Mouse (Mus musculus): ENCODE data around the gene Chil4.

Chil4 gene

DNA sequence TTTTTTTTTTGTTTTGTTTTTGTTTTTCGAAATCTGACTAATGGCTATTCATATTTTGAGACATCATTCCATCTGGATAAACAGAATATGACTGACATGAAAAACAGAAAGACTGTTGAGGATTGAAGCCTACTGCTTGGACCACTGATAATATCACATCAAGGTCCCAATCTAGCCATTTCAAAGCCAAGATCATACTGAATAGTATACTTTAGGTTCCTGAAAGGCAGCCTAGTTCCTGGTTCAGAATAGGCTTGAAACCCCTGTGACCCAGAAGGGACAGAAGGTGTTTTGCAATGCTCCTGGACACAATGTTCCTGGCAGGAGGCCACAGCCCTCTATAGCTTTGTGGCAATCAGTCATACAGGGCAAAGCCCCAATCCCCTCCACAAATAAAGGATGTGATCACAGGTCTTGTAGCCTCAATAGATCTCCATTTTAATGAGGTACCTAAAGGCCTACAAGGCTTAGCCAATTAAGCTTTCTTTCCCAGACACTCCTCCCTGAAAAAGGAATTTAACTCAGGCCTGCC, 48.7 kb downstream of the Chil4 start:
- DNase-seq (ENCODE audit: extremely low read depth, low read depth, low spot score): no peak

- DNase-seq (ENCODE audit: extremely low read depth, low read depth, low spot score): no peak
Measured at GRCm38 (mm10) chr3:106167464-106167863, 51.8 kb downstream of the Chil4 start, which contains the start of gene Chil3. Gene Chil3, minus strand, starts transcription at chr3:106167564.

- no peak for DNase-seq (ENCODE audit: extremely low read depth, low read depth, low spot score)
Measured at GRCm38 (mm10) chr3:106154413-106154812, 64.9 kb downstream of the Chil4 start.

Data from fat pad, adult 2 months (tissue).